Mouse (Mus musculus): ENCODE results near the gene Zfp352.
"Not testable (repeated sequence)": the region's sequence is repeated elsewhere in the genome, so short reads cannot be mapped to it uniquely, and the experiment has no call there.

Zfp352 gene

DNA sequence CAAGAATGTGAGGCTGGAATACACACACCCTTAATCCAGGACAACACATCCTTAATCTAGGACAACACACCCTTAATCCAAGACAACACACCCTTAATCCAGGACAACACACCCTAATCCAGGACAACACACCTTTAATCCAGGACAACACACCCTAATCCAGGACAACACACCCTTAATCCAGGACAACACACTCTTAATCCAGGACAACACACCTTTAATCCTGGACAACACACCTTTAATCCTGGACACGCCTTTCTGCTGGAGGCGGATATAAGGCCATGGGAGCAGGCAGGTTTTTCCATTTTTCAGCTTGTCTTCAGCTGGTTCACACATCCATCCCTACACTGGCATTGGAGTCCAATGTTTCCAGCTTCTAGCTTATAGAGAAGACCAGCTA is at the start of gene Zfp352:
TSS of gene Zfp352 (plus strand) at position 301 of the 400 bp plus-strand sequence.
- no peak for DNase-seq (ENCODE audit: low spot score)

DNA sequence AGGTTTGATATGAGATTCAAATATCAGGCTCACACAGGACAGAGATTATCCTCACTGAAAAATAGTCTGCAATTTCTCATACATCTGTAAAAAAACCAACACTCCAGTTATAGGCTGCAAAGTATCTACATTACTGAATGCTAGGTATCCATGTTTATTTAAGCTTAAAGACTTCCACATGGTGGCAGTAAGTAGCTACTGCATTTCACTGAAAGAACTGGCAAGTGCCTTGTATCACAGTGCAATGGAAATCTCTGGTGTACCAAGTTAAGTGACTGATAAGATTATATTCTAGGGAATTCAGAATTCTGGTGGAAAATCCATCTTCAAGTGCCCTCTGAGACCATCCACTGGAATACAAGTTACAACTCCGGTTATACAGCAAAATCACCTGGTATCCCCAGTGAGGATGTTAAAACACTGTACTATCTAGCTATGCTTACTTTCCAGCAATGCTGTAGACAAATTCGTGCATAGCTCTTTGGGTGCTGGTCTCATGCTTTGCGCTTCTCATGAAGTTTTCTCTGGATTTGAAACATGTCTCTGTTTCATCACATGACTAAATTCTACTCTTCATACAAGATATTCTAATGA is 47.6 kb upstream of the Zfp352 start:
- DNase-seq (ENCODE audit: low spot score) = no peak

DNA sequence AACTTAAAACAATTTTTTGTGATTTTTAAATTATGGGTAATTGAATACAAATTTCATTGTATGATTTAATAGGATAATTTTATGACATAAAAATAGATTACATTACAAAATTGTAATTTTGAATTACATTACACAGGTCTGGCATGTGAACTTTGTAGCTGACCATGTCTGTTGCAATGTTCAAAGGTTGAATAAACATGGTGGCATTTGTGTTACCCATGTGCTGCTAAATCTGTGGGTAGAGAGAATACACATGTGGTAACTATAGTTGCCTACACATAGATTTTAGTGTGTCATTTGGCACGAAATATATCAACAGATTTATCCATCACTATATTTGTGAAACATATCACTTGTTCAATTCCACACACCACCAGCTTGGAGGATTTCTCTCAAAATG is 44.6 kb upstream of the Zfp352 start:
- DNase-seq (ENCODE audit: low spot score) = no peak

DNA sequence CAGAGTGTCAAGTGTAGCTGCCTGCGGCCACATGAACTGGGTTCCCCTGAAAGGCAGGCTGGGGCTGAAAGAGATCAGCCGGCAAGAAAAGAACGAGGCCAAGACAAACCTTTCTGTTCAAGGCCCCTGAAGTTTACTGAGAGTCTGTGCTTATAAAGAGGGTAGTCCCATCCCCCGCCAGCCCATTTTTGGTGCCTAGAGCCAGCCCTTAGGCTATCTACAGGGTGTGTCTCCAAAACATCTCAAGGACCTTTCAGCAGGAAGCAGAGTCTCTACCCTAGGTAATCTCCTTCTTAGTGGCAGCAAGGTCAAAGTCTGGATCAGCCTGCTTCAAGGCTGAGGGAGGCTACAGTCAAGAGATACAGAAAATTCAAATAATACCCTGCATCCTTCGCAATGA is 15.2 kb upstream of the Zfp352 start:
- DNase-seq (ENCODE audit: low spot score) = no peak

DNA sequence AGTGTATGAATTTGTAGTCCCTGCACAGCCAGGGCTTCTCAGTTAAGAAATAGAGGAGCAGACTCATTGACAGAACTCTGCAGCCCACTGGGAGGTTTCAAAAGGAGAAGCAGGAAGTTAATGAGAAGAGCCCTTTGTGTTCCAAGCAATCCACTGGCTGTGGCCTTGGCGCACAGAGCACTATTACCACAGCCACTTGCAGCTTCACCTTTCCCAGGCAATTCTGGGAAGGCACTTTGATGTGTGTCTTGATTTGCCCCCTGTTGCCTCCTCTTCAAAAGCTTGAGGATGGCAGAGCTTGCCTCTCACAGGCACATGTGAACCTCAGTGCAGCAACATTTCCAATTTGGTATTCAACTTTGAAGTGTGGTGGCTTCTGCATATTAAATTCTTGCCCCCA is 7.1 kb upstream of the Zfp352 start:
- DNase-seq (ENCODE audit: low spot score) = no peak

DNA sequence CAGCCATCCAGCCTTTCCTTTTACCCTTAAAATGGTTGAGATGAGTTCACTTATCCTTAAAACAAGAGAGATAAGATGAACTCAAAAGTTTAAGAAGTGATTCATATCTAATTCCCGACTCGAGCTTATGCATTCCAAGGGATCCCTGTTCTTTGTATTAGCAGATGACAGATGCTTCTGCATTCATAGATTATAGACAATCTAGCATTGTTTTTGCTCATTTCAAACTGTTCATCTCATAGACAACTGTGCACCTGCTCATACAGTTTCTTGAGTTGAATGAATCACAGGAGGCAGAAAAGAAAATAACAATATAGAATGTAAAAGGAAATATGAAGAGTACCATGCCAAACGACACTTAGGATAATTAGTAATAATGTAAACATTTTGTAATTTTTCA is 6.5 kb upstream of the Zfp352 start:
- no peak for DNase-seq (ENCODE audit: low spot score)

DNA sequence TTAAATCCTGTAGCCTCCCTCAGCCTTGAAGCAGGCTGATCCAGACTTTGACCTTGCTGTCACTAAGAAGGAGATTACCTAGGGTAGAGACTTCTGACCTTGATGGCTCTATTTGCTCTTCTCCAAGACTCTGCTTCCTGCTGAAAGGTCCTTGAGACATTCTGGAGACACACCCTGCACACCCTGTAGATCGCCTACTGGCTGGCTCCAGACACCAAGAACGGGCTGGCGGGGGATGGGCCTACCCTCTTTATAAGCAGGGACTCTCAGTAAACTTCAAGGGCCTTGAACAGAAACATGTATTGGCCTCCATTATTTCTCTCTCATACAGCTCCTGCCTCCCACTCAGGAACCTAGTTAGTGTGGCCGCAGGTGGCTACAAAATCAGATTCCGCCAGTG is 17.0 kb downstream of the Zfp352 start:
- not testable (repeated sequence) for DNase-seq (ENCODE audit: low spot score)

DNA sequence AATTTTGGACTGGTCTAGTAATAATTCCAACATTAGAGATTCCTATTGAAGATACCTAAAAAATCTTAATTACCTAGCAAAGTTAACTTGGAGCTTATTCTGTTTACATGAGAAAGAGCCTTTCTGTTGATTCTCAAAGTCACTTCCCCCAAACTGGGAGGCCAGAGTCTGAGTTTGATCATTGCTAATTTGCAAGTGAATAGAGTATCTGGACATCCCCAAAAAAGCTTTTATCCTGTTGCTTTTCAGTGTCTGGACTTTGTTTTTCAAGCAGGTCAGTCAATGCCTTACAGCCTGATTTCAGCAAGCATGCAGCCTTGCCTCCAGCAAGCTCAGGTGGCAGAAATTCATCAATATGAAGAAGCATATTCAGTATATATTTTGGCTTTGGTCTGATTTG is 51.2 kb downstream of the Zfp352 start:
- no peak for DNase-seq (ENCODE audit: low spot score)

Measured in lung, postnatal 25 days (tissue).